Mouse (Mus musculus): ENCODE data around the gene Myl3.

GRCm38 (mm10) chr9:110745752-110746151 is 4.1 kb downstream of the Myl3 start:
- TF ChIP-seq TAL1 (IDR thresholded peaks at IDR 0.05; ENCODE audit: low read length) (no peak), GATA1 (IDR thresholded peaks at IDR 0.05; ENCODE audit: low read length) (no peak)
